Mouse (Mus musculus) neural tube, embryonic 12.5 days (tissue): ENCODE measurements around the gene Dapk3. TPM values are rescaled to one million over a fixed set of nuclear protein-coding genes. Genes with fewer than 3 reads are reported as not detected.
"Not testable (repeated sequence)": the region's sequence is repeated elsewhere in the genome, so short reads cannot be mapped to it uniquely, and the experiment has no call there.

Source experiments
- ATAC-seq: fragments of 200-750 bp; cut with Nextera tagmentation; 2 replicates; pipeline ENCODE4 v1.8.0; 2017; ENCODE audit warnings: low read depth, mild to moderate bottlenecking, moderate TSS enrichment, moderate library complexity; ENCODE audit not compliant: low FRiP score
- H3K27ac ChIP-seq: fragments of 300-500 bp; sonication (generic); 2 replicates; pipeline ENCODE4 v1.5.1; 2016
- H3K27me3 ChIP-seq: fragments of 300-500 bp; sonication (generic); replicated peaks from 2 replicates; pipeline ENCODE4 v1.6.1; 2016; ENCODE audit warnings: mild to moderate bottlenecking
- H3K36me3 ChIP-seq: fragments of 300-500 bp; sonication (generic); 2 replicates; pipeline ENCODE4 v1.6.1; 2016; ENCODE audit warnings: mild to moderate bottlenecking
- H3K4me1 ChIP-seq: fragments of 300-500 bp; sonication (generic); 2 replicates; pipeline ENCODE4 v1.6.1; 2016
- H3K4me2 ChIP-seq: fragments of 300-500 bp; sonication (generic); replicated peaks from 2 replicates; pipeline ENCODE4 v1.6.1; 2016; ENCODE audit warnings: mild to moderate bottlenecking
- H3K4me3 ChIP-seq: fragments of 300-500 bp; sonication (generic); 2 replicates; pipeline ENCODE4 v1.5.1; 2016
- H3K9ac ChIP-seq: fragments of 300-500 bp; sonication (generic); 2 replicates; pipeline ENCODE4 v1.6.1; 2016; ENCODE audit warnings: mild to moderate bottlenecking
- H3K9me3 ChIP-seq: fragments of 300-500 bp; sonication (generic); 2 replicates; pipeline ENCODE4 v1.6.1; 2016; ENCODE audit warnings: mild to moderate bottlenecking
- WGBS: fragments of 180-500 bp; shearing (Covaris S2); methylation state at CpG from one replicate; pipeline ENCODE4 v1.1.7; 2016; 5-methylcytosine and 5-hydroxymethylcytosine counted together
- polyA plus RNA-seq: library from polyadenylated mRNA; unstranded; fragments of >200 nt; fragmentation: Nextera tagmentation; extraction: Ambion mirVana; gene quantifications from 2 replicates; pipeline ENCODE4 v1.2.1, GENCODE M21; 2016

The Dapk3 gene
- polyA plus RNA-seq, 1 experiment from 2014 or later = 87.7 TPM

DNA sequence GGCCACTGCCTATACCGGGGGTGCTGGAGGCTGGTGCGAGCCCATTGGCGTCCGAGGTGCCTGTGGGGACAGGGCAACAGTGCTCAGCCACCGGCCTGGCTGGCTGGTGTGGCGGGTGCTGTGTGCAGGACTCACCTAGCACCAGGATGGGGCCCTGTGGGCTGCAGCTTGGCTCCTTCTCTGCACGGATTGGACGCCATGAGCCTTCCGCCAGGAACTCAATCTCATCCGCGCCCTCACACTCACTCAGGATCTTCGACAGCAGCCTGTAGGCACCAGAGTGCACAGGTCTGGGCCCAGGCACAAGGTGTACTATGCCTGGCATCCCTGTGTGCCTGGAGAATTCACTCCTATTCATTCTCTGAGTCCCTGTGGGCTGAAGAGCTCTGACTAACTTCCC, 28.5 kb upstream of the Dapk3 start:
- H3K27ac ChIP-seq = no peak overlapping the region
- ATAC-seq = no peak
- H3K36me3 ChIP-seq = peaks cover 82% of the 10 kb centered on the region
- H3K4me3 ChIP-seq = no peak overlapping the region
- no peaks in the 10 kb centered on the region for H3K9me3 ChIP-seq
- WGBS = 92% methylated on average over 12 of the region's 12 CpGs
- H3K4me2 ChIP-seq = no peak overlapping the region
- H3K4me1 ChIP-seq = no peaks in the 10 kb centered on the region
- H3K9ac ChIP-seq = no peak overlapping the region
- H3K27me3 ChIP-seq = no peaks in the 10 kb centered on the region

DNA sequence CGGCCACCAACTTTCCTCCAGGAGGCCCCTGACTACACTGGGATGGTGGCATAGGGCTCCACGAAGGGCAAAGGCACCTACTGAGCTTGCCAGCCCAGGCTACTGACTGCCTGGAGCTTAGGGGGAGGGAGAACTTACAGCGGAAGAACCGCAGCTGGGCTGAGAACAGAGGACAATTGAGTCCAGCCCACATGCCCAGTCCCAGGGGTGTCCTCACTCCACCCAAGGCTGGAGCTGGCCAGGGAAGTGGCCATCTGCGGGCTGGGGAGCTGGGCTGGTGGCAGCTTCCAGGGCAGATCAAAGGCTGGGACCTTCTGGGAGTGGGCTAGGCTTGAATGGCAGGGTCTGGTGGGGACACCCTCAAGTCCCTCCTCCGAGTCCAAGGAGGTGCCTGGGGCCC, 28.1 kb upstream of the Dapk3 start:
- no peaks in the 10 kb centered on the region for H3K27me3 ChIP-seq
- H3K9ac ChIP-seq = no peak overlapping the region
- no peak for ATAC-seq
- WGBS = 78% methylated on average over 6 of the region's 6 CpGs
- H3K9me3 ChIP-seq = no peaks in the 10 kb centered on the region
- no peaks in the 10 kb centered on the region for H3K4me1 ChIP-seq
- no peak overlapping the region for H3K4me3 ChIP-seq
- H3K27ac ChIP-seq = no peak overlapping the region
- peaks cover 80% of the 10 kb centered on the region for H3K36me3 ChIP-seq
- no peak overlapping the region for H3K4me2 ChIP-seq

DNA sequence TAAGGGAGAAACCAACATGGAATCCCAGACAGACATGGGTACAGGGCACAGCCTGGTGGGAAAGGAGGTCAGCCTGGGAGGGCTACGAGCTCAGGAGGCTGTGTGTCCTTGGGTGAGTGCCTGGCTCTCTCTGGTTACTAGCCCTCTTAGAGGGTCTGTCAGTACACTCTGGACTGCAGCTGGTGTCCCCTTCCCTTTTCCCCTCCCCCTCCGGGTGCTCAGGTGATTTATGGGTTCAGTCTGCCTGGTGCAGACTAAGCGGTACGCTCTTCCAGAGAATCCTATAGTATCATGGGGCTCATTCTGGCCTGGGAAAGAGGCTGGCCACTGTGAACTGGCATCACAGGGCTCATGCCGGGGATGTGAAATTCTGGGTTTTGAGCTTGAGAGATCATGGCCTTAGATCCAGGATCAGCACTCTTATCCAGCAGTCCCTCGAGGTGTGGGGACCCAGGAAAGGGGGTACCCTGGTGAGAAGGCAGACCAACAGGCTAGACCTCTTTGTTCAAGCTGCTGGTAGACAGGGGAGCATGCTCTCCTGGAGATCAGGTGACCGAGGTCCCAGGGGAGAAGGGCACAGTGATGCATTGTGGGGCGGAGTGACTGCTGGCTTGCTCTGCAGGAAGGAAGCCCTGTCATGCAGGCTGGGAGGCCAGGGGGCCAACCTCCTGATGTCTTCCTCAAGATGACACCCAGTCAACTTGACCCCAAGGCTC, 21.0 kb upstream of the Dapk3 start:
- peaks cover 32% of the 10 kb centered on the region for H3K4me1 ChIP-seq
- ATAC-seq = peak; percentile 83
- 0 out of 2 replicates have a peak overlapping the region, but pooled peaks have one; percentile 21 for H3K9ac ChIP-seq
- H3K9me3 ChIP-seq = no peaks in the 10 kb centered on the region
- WGBS = 47% methylated on average over 8 of the region's 8 CpGs
- H3K4me2 ChIP-seq = peak overlapping the region; percentile 41
- peaks cover 73% of the 10 kb centered on the region for H3K36me3 ChIP-seq
- no peaks in the 10 kb centered on the region for H3K27me3 ChIP-seq
- no peak overlapping the region for H3K4me3 ChIP-seq
- H3K27ac ChIP-seq = peak overlapping the region; percentile 50

DNA sequence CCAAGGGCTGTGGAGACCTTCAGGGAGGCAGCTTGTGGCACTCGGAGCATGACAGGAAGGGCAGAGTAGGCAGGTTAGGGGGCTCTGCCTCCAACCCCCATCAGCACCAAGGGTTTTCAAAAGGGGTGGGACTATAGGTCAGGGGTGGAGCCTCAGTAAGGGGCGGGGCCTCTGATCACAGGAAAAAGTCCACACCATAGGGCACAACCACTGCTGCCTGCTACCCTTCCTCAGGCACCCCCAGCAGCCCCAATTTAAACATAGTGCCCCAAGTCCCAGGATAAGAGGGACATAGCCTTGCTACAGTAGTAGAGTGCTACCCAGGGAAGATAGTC, 20.5 kb upstream of the Dapk3 start:
- H3K4me3 ChIP-seq = no peak overlapping the region
- no peak overlapping the region for H3K9ac ChIP-seq
- H3K4me2 ChIP-seq = peak overlapping the region; percentile 41
- H3K27ac ChIP-seq = peak overlapping the region; percentile 50; the same call in 1 of the 2 replicates
- H3K4me1 ChIP-seq = peaks cover 34% of the 10 kb centered on the region
- peak; percentile 31; the same call in 1 of the 2 replicates for ATAC-seq
- H3K36me3 ChIP-seq = peaks cover 67% of the 10 kb centered on the region
- H3K27me3 ChIP-seq = no peaks in the 10 kb centered on the region
- no peaks in the 10 kb centered on the region for H3K9me3 ChIP-seq
- WGBS = 68% methylated on average over 2 of the region's 2 CpGs

DNA sequence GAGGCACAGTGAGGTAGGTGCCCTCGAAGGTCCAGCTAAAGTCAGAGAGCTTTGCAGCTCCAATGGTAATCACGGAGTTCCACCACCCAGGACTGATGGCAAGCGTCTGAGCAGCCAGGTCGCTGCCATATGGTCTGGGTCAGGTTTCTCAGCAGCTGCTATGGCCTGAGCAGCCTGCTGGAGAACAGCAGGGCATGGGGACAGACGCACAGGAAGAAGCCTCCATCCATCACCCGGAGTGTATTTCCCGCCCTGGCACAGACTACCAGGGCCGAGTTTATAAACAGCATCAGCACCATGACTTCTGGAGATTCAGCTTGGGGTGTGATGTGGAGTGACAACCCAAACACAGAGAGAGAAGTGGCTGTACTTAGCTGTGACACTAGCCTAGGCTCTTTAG, 17.7 kb upstream of the Dapk3 start:
- no peaks in the 10 kb centered on the region for H3K27me3 ChIP-seq
- H3K36me3 ChIP-seq = peaks cover 43% of the 10 kb centered on the region
- WGBS = 76% methylated on average over 8 of the region's 8 CpGs
- no peaks in the 10 kb centered on the region for H3K9me3 ChIP-seq
- H3K4me1 ChIP-seq = peaks cover 42% of the 10 kb centered on the region
- H3K9ac ChIP-seq = peak overlapping the region; percentile 23; the same call in 1 of the 2 replicates
- no peak overlapping the region for H3K27ac ChIP-seq
- 0 out of 2 replicates have a peak overlapping the region, but pooled peaks have one; percentile 2 for H3K4me2 ChIP-seq
- no peak overlapping the region for H3K4me3 ChIP-seq
- no peak for ATAC-seq

- no peak within 1 kb of the TSS for H3K27ac ChIP-seq
- no peaks in the 10 kb centered on the region for H3K9me3 ChIP-seq
- under 1% methylated on average over 62 of the region's 64 CpGs for WGBS
- H3K36me3 ChIP-seq = peaks cover 21% of the 10 kb centered on the region
- H3K4me3 ChIP-seq = peak within 1 kb of the TSS; percentile 89
- H3K27me3 ChIP-seq = no peaks in the 10 kb centered on the region
- peaks cover 28% of the 10 kb centered on the region for H3K4me1 ChIP-seq
- ATAC-seq = peak; percentile 85
- peak within 1 kb of the TSS; percentile 78 for H3K4me2 ChIP-seq
- peak within 1 kb of the TSS; percentile 81 for H3K9ac ChIP-seq
Measured at GRCm38 (mm10) chr10:81167200-81168086, 15.4 kb upstream of the Dapk3 start, which contains the start of gene Pias4. Pias4 (minus strand) TSS chr10:81167923.

DNA sequence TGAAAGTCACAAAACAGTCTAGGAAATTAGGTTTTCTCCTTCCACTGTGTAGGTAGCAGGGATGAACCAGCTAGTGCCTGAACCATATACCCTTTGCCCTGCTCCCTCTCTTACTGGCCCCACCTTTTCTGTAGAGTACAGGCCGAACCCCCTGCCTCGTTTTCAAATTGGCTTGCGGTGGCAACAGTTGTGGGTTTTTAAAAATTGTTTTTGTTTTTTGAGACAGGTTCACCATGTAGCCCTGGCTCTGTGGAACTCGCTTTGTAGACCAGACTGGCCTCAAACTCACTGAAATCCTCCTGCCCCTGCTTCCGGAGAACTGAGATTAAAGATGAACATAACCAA, 14.7 kb upstream of the Dapk3 start:
- Histone ChIP-seq H3K4me1 (peaks cover 25% of the 10 kb centered on the region), H3K4me3 (peak overlapping the region; percentile 89), H3K4me2 (peak overlapping the region; percentile 78), H3K27ac (no peak overlapping the region), H3K9ac (no peak overlapping the region), H3K9me3 (no peaks in the 10 kb centered on the region), H3K36me3 (peaks cover 17% of the 10 kb centered on the region), H3K27me3 (no peaks in the 10 kb centered on the region)
- peak; percentile 78 for ATAC-seq
- WGBS = 11% methylated on average over 5 of the region's 5 CpGs

DNA sequence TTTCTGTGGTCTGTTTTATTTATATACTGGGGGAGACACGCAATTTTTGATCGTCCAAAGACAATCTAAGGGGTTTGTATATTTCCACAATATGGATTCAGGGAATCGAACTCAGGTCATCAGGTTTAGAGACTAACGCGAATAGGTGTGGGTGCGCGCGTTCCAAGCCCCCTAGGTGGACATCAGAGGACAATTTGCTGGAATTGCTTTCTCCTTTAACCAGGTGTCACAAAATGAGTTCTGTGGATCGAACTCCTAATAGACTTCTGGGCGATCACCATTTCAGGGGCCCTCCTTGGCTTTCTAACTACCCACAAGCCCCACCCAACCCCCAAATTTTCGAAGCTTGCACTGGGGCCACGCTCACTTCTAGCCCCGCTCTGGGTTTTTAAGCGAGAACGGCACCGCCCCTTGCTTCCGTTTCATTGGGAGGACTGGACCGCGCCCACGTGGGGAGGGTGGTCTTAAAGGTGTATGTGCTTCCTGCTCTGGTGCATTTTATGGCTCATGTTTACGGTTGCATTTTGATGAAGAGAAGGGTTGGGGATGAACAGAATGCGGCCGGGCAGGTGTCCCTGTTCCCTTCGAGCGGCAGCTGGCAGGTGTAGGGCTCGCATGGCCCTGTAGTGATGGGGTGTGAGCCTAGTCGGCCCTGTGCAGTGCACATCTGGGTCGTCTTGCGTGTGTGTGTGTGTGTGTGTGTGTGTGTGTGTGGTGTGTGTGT, 14.1 kb upstream of the Dapk3 start:
- H3K27ac ChIP-seq = no peak overlapping the region
- H3K4me3 ChIP-seq = peak overlapping the region; percentile 89
- no peaks in the 10 kb centered on the region for H3K9me3 ChIP-seq
- peak overlapping the region; percentile 78 for H3K4me2 ChIP-seq
- peaks cover 31% of the 10 kb centered on the region for H3K4me1 ChIP-seq
- WGBS = 4% methylated on average over 29 of the region's 29 CpGs
- peaks cover 13% of the 10 kb centered on the region for H3K36me3 ChIP-seq
- ATAC-seq = peak; percentile 39; the same call in 1 of the 2 replicates
- H3K27me3 ChIP-seq = no peaks in the 10 kb centered on the region
- peak overlapping the region; percentile 41; the same call in 1 of the 2 replicates for H3K9ac ChIP-seq

DNA sequence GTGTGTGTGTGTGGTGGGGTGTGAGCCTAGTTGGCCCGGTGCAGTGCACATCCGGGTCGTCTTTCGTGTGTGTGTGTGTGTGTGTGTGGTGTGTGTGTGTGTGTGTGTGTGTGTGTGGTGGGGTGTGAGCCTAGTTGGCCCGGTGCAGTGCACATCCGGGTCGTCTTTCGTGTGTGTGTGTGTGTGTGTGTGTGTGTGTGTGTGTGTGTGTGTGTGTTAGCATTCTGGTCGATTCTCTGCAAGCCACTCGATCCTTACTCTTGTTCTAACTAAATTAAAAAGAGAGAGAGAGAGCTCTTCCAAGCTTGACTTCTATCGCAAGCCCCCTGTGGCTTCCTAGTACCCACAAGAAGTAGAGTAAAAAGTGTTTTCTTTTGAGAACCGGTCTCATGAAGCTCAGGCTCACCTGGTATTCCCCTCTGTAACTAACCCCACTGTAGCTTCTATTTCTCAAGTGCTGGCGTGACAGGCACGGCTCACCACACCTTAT, 13.3 kb upstream of the Dapk3 start:
- not testable (repeated sequence) for H3K9ac ChIP-seq, H3K36me3 ChIP-seq, H3K9me3 ChIP-seq, ATAC-seq, H3K27ac ChIP-seq, H3K27me3 ChIP-seq, H3K4me3 ChIP-seq
- WGBS = 45% methylated on average over 10 of the region's 14 CpGs
- Histone ChIP-seq H3K4me2 (peak overlapping the region; percentile 78), H3K4me1 (peaks cover 34% of the 10 kb centered on the region)

GRCm38 (mm10) chr10:81173132-81173531, 9.7 kb upstream of the Dapk3 start:
- 0 out of 2 replicates have a peak overlapping the region, but pooled peaks have one; percentile 21 for H3K9ac ChIP-seq
- 0 out of 2 replicates have a peak, but pooled peaks have one; percentile 4 for ATAC-seq
- no peaks in the 10 kb centered on the region for H3K27me3 ChIP-seq
- H3K27ac ChIP-seq = peak overlapping the region; percentile 83
- H3K4me1 ChIP-seq = peaks cover 37% of the 10 kb centered on the region
- 4% methylated on average over 21 of the region's 21 CpGs for WGBS
- peaks cover 9% of the 10 kb centered on the region for H3K36me3 ChIP-seq
- H3K4me2 ChIP-seq = peak overlapping the region; percentile 64
- no peaks in the 10 kb centered on the region for H3K9me3 ChIP-seq
- no peak overlapping the region for H3K4me3 ChIP-seq

DNA sequence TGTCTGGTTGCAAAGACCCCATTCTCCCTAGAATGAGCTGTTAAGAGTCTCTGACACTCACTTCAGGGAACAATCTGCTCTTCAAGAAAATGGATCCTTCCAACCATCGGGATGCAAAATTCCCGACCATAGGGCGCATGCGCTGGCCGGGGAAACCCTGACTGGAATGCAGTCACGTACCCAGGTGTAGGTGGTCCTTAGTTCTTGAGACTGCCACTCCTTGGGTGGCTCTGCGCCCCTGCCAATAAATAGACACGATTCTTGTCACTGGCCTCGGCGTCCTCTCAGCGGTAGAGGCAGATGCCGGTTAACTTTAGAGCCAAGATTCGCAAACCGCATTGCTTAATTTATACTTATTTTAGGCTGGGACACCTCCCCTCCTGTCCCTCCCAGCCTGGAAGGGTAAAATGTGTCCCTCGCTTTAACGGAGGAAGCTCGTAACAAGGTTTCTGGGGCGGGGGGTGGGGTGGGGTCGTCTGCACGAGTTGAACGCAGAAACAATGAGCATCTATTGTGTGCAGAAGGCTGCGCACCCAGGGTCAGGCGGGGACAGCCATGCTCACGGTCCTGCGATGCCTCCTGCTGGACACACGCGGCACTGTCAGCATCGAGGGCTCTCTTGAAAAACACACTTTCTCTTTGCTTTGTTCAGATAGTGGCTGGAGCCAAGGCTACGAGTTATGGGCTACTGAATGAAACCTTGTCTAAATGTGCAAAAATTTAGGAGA, 8.0 kb upstream of the Dapk3 start:
- WGBS = 2% methylated on average over 29 of the region's 29 CpGs
- peaks cover 26% of the 10 kb centered on the region for H3K36me3 ChIP-seq
- no peaks in the 10 kb centered on the region for H3K9me3 ChIP-seq
- H3K27me3 ChIP-seq = no peaks in the 10 kb centered on the region
- peak overlapping the region; percentile 64 for H3K4me2 ChIP-seq
- H3K9ac ChIP-seq = peak overlapping the region; percentile 62
- H3K4me1 ChIP-seq = peaks cover 36% of the 10 kb centered on the region
- peak overlapping the region; percentile 35 for H3K4me3 ChIP-seq
- peak overlapping the region; percentile 81 for H3K27ac ChIP-seq
- peak; percentile 73 for ATAC-seq
